Mouse (Mus musculus) stomach, postnatal 0 days (tissue): ENCODE data around the gene Plin1. TPM values are rescaled to one million over a fixed set of nuclear protein-coding genes. Genes with fewer than 3 reads are reported as not detected.
A peak's percentile ranks its signal among the peaks of the same experiment; 100 is the strongest.

Experiments
- ATAC-seq: fragments of 200-750 bp; cut with Nextera tagmentation; 2 replicates; pipeline ENCODE4 v1.8.0; 2017; ENCODE audit not compliant: low FRiP score, low TSS enrichment
- DNase-seq: peaks from one replicate; pipeline ENCODE4 v3.0.0-alpha.2; 2016; ENCODE audit warnings: low spot score
- H3K27ac ChIP-seq: fragments of 300-500 bp; sonication (generic); replicated peaks from 2 replicates; pipeline ENCODE4 v1.5.1; 2014; ENCODE audit warnings: mild to moderate bottlenecking, control low read depth
- H3K27me3 ChIP-seq: fragments of 300-500 bp; sonication (generic); 2 replicates; pipeline ENCODE4 v1.6.1; 2014; ENCODE audit warnings: low read length; ENCODE audit not compliant: control insufficient read depth, insufficient read depth
- H3K36me3 ChIP-seq: fragments of 300-500 bp; sonication (generic); 2 replicates; pipeline ENCODE4 v1.6.1; 2014; ENCODE audit warnings: low read length, mixed read lengths; ENCODE audit not compliant: control insufficient read depth, insufficient read depth
- H3K4me1 ChIP-seq: fragments of 300-500 bp; sonication (generic); replicated peaks from 2 replicates; pipeline ENCODE4 v1.6.1; 2014; ENCODE audit warnings: antibody characterized with exemption; ENCODE audit not compliant: control insufficient read depth, insufficient read depth
- H3K4me2 ChIP-seq: fragments of 300-500 bp; sonication (generic); replicated peaks from 2 replicates; pipeline ENCODE4 v1.6.1; 2014; ENCODE audit warnings: low read depth, mild to moderate bottlenecking, control low read depth, moderate library complexity
- H3K4me3 ChIP-seq: fragments of 300-500 bp; sonication (generic); 2 replicates; pipeline ENCODE4 v1.5.1; 2014; ENCODE audit warnings: low read depth, low read length, control low read depth
- H3K9ac ChIP-seq: fragments of 300-500 bp; sonication (generic); 2 replicates; pipeline ENCODE4 v1.6.1; 2014; ENCODE audit warnings: mild to moderate bottlenecking, low read length, control low read depth, mixed read lengths
- H3K9me3 ChIP-seq: fragments of 300-500 bp; sonication (generic); 2 replicates; pipeline ENCODE4 v1.6.1; 2016; ENCODE audit warnings: low read length; ENCODE audit not compliant: control insufficient read depth
- CTCF ChIP-seq: IDR thresholded peaks from 2 replicates; pipeline ENCODE4 v1.5.1; 2016; ENCODE audit warnings: antibody characterized with exemption, low read depth, mild to moderate bottlenecking, moderate library complexity
- EP300 ChIP-seq: optimal IDR thresholded peaks from 2 replicates; pipeline ENCODE3; 2016; ENCODE audit warnings: antibody characterized with exemption
- WGBS: fragments of 180-500 bp; shearing (Covaris S2); extraction: QIAGEN DNeasy Blood & Tissue Kit; methylation state at CpG from one replicate; pipeline ENCODE4 v1.1.7; 2014; 5-methylcytosine and 5-hydroxymethylcytosine counted together
- polyA plus RNA-seq: library from polyadenylated mRNA; unstranded; fragments of >200 nt; fragmentation: Nextera tagmentation; extraction: Ambion mirVana; gene quantifications from 2 replicates; pipeline ENCODE4 v1.2.1, GENCODE M21; 2015

Gene Plin1
- polyA plus RNA-seq, 1 experiment from 2014 or later, result not detected

DNA sequence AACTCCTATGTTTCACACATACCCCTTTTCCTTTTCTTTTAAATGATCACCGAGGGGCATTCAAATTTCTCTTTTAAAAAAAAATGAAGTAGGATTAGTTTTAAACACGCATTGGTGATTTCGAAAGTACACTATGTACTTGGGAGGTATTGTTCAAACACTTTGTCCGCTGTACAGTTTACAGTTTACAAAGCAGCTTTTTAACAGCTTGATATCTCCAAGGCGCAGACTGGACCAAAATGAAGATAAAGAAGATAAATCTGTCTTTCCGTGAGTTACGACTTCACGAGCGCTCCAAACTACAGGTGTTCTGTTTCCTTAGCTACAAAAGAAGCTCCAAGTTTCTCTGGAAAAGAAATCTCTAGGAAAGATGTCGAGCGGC, 9.6 kb upstream of the Plin1 start:
- DNase-seq, result no peak
- WGBS, result 8% methylated on average over 11 of the region's 11 CpGs
- peak overlapping the region; percentile 99 for H3K4me2 ChIP-seq
- peak overlapping the region; percentile 30 for H3K27ac ChIP-seq
- H3K4me1 ChIP-seq, result peaks cover 3% of the 10 kb centered on the region; the same call in 1 of the 2 replicates
- no peak for TF ChIP-seq CTCF
- no peak for TF ChIP-seq EP300
- no peaks in the 10 kb centered on the region for H3K9me3 ChIP-seq
- no peaks in the 10 kb centered on the region for H3K27me3 ChIP-seq
- no peaks in the 10 kb centered on the region for H3K36me3 ChIP-seq
- peak overlapping the region; percentile 71 for H3K4me3 ChIP-seq
- no peak for ATAC-seq
- H3K9ac ChIP-seq, result peak overlapping the region; percentile 74

DNA sequence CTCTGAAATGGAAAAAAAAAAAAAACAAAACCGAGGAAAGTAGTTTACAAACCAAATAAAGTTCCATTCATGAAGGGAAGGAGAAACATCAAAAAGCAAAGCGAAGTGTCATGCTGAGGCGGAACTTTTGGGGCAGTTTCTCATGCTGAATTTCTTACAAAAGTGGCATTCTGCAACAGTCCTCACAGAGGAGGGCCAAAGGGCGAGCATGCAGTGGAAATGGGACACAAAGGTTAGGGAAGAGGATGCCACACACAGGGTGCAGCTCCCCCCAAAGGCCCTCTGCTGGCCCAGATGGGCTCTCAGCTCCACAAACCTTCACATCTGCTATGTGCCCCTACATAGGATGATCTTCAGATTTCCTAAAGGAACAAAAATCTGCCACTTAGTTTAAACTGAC, 7.6 kb upstream of the Plin1 start:
- Histone ChIP-seq H3K9ac (no peak overlapping the region), H3K4me1 (peaks cover 3% of the 10 kb centered on the region; the same call in 1 of the 2 replicates), H3K27me3 (no peaks in the 10 kb centered on the region), H3K27ac (no peak overlapping the region), H3K4me2 (no peak overlapping the region), H3K36me3 (no peaks in the 10 kb centered on the region), H3K9me3 (no peaks in the 10 kb centered on the region), H3K4me3 (no peak overlapping the region)
- no peak for TF ChIP-seq CTCF
- TF ChIP-seq EP300, result no peak
- no peak for ATAC-seq
- WGBS, result 77% methylated on average over 4 of the region's 4 CpGs
- DNase-seq, result no peak

DNA sequence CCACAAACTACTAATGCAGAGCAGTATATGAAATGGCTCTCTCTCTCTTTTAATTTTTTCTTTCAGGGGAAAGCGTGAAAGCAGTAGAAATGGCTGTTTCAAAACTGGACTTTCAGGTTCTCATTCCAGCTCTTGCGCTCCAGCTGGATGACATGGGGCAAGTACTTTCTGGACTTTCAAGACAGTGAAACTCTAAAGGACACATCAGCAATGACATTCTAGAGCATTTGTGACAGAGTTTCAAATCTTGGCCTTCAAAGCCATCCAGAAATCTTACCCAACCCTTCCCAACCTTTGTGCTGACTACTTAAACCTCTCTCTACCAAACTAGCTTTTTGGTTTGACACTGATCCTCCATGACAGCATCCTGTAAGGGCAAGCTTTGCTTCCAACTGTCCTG, 6.2 kb upstream of the Plin1 start:
- H3K9me3 ChIP-seq, result no peaks in the 10 kb centered on the region
- WGBS, result 65% methylated on average over 2 of the region's 2 CpGs
- no peak overlapping the region for H3K27ac ChIP-seq
- H3K36me3 ChIP-seq, result no peaks in the 10 kb centered on the region
- no peak overlapping the region for H3K4me2 ChIP-seq
- TF ChIP-seq CTCF (no peak), EP300 (no peak)
- no peak for DNase-seq
- H3K9ac ChIP-seq, result no peak overlapping the region
- peaks cover 3% of the 10 kb centered on the region; the same call in 1 of the 2 replicates for H3K4me1 ChIP-seq
- no peaks in the 10 kb centered on the region for H3K27me3 ChIP-seq
- H3K4me3 ChIP-seq, result no peak overlapping the region
- no peak for ATAC-seq

GRCm38 (mm10) chr7:79736511-79736910, 3.8 kb upstream of the Plin1 start:
- WGBS, result 85% methylated on average over 14 of the region's 14 CpGs
- Histone ChIP-seq H3K4me3 (no peak overlapping the region), H3K9ac (no peak overlapping the region), H3K4me2 (no peak overlapping the region), H3K36me3 (no peaks in the 10 kb centered on the region), H3K4me1 (no peaks in the 10 kb centered on the region), H3K9me3 (no peaks in the 10 kb centered on the region), H3K27me3 (no peaks in the 10 kb centered on the region), H3K27ac (no peak overlapping the region)
- TF ChIP-seq CTCF, result no peak
- no peak for TF ChIP-seq EP300
- ATAC-seq (no peak), DNase-seq (no peak)

- no peak overlapping the region for H3K27ac ChIP-seq
- DNase-seq (no peak), ATAC-seq (no peak)
- no peak overlapping the region for H3K9ac ChIP-seq
- WGBS, result 66% methylated on average over 8 of the region's 8 CpGs
- no peaks in the 10 kb centered on the region for H3K36me3 ChIP-seq
- no peaks in the 10 kb centered on the region for H3K4me1 ChIP-seq
- no peaks in the 10 kb centered on the region for H3K9me3 ChIP-seq
- no peak for TF ChIP-seq CTCF
- no peak for TF ChIP-seq EP300
- H3K4me2 ChIP-seq, result no peak overlapping the region
- no peaks in the 10 kb centered on the region for H3K27me3 ChIP-seq
- no peak overlapping the region for H3K4me3 ChIP-seq
Observed at GRCm38 (mm10) chr7:79734563-79734962, 1.9 kb upstream of the Plin1 start.

DNA sequence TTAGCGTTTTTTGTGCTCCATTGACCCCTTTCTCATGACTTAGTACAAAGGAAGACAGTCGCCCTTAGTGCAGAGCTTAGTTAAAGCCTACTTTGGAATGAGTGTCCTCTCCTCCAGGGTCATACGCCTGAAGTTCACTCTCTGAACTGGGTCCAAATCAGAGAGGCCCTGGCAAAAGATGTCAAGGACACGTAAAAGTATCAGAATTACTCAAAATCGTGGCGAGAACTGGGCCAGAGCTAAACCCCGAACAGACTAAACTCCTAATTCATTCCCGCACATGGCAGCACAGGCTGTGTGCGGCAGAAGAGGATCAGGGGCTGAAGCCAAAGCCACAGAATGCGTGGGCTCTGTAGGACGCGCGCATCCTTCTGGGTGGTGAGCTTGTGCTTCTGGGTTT, 1.3 kb downstream of the Plin1 start:
- no peak overlapping the region for H3K4me3 ChIP-seq
- no peak for DNase-seq
- WGBS, result 76% methylated on average over 13 of the region's 13 CpGs
- H3K9me3 ChIP-seq, result no peaks in the 10 kb centered on the region
- no peak overlapping the region for H3K27ac ChIP-seq
- no peak for TF ChIP-seq EP300
- no peak for TF ChIP-seq CTCF
- H3K36me3 ChIP-seq, result no peaks in the 10 kb centered on the region
- no peak overlapping the region for H3K4me2 ChIP-seq
- no peaks in the 10 kb centered on the region for H3K4me1 ChIP-seq
- no peak overlapping the region for H3K9ac ChIP-seq
- no peak for ATAC-seq
- no peaks in the 10 kb centered on the region for H3K27me3 ChIP-seq
